Mouse (Mus musculus) small intestine, adult 2 months (tissue): Measurements from ENCODE around the gene Rap1gds1.

Source experiments
- CTCF ChIP-seq: fragments of 200-500 bp; IDR thresholded peaks from 2 replicates; pipeline ENCODE4 v1.5.1; 2012; ENCODE audit warnings: low read depth, mild to moderate bottlenecking, control low read depth, inconsistent platforms, low read length, moderate library complexity, mixed read lengths; ENCODE audit not compliant: insufficient replicate concordance, insufficient read length; ENCODE audit errors: extremely low read depth
- POLR2A ChIP-seq: fragments of 200-500 bp; IDR thresholded peaks from 2 replicates; pipeline ENCODE4 v1.6.1; 2012; ENCODE audit warnings: low read depth, mild to moderate bottlenecking, control low read depth, inconsistent platforms, low read length, moderate library complexity

- no peak for TF ChIP-seq POLR2A
- TF ChIP-seq CTCF = no peak
Measured at GRCm38 (mm10) chr3:138989141-138989540, 85.9 kb downstream of the Rap1gds1 start.
